Mouse (Mus musculus) E14TG2a.4 (cell line): ENCODE data around the gene Sik3.

Experiments
- CTCF ChIP-seq: conservative IDR thresholded peaks from 2 replicates; pipeline ENCODE4 v1.5.1; 2014; ENCODE audit warnings: low read length
- POU5F1 ChIP-seq: IDR thresholded peaks from 2 replicates; pipeline ENCODE4 v1.6.1; 2014; ENCODE audit warnings: low read length, borderline replicate concordance

GRCm38 (mm10) chr9:46088722-46089121 lies 76.1 kb downstream of the Sik3 start:
- no peak for TF ChIP-seq CTCF
- no peak for TF ChIP-seq POU5F1
